Mouse (Mus musculus): ENCODE results near the gene Trim42. TPM values are rescaled to one million over a fixed set of nuclear protein-coding genes. Genes with fewer than 3 reads are reported as not detected.
A peak's percentile ranks its signal among the peaks of the same experiment; 100 is the strongest.

Gene Trim42
- polyA plus RNA-seq, 1 experiment from 2014 or later, result not detected

DNA sequence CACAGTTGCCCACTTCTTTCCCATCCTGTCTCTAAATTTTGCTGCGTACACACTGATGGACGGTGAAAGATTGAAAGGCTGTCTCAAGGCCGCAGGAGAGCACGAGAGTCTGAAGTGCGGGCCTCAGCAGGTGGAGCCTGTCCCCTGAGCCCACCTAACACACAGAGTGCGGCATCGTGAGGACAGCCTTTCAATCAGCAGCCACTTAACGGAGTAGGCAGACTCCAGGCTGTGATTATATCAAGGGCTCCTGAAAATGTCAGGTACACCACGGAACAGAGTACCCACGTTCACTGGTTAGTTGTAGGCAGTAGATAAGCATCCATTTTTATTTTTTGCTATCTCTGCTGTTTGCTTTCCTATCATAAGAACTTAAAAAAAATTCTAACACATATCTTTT lies 47.6 kb downstream of the Trim42 start:
- DNase-seq, result no peak
- TF ChIP-seq CTCF (IDR thresholded peaks at IDR 0.05; ENCODE audit: low read depth), result no peak

DNA sequence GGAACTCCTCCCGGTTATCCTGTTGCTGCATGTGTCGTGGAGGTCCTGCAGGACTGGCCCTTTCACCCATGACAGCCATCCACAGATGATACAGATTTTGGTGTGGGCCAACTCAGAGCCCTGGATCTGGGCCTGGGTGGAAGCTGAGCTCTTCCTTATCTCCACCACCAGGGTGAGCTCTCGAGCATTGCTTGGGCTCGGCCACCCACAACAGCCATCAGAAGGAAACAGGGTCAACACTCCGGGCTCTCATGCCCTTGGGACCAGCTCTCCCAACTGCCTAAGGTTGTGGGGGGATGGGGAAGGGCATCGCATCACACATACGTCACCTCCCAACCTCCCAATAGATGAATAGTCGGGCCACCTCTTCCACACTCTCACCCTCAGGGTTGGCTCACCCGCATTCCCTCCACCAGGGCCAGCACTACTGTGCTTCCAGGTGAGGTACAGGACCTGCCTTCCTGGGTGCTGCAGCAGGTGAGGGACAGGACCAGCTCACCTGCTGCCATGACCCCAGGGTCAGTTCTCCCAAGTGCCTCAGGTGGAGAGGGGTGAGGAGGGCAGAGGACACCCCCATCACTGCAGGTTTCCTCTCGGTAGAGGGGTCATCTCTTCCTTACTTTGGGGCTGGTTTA lies 54.2 kb downstream of the Trim42 start:
- Histone ChIP-seq H3K4me2 (no peak overlapping the region), H3K36me3 (ENCODE audit: insufficient read depth) (no peaks in the 10 kb centered on the region), H3K4me3 (ENCODE audit: low read depth, low read length) (no peak overlapping the region), H3K27me3 (ENCODE audit: insufficient read depth, low read length) (no peaks in the 10 kb centered on the region), H3K9me3 (ENCODE audit: low read depth, low read length) (no peaks in the 10 kb centered on the region), H3K27ac (ENCODE audit: low read depth) (no peak overlapping the region), H3K4me1 (ENCODE audit: insufficient read depth) (no peaks in the 10 kb centered on the region), H3K9ac (no peak overlapping the region)
- ATAC-seq (ENCODE audit: insufficient read depth), result no peak
- peak; percentile 67 for TF ChIP-seq CTCF (IDR thresholded peaks at IDR 0.05; ENCODE audit: low read depth)
- peak; percentile 37 for DNase-seq
- 66% methylated on average over 10 of the region's 10 CpGs for WGBS

More for the DNA sequence above, 47.6 kb downstream of the Trim42 start:
- Histone ChIP-seq H3K4me2 (no peak overlapping the region), H3K9me3 (ENCODE audit: low read depth, low read length) (no peaks in the 10 kb centered on the region), H3K9ac (no peak overlapping the region), H3K4me3 (ENCODE audit: low read depth, low read length) (no peak overlapping the region), H3K36me3 (ENCODE audit: insufficient read depth) (no peaks in the 10 kb centered on the region), H3K27ac (ENCODE audit: low read depth) (no peak overlapping the region), H3K27me3 (ENCODE audit: insufficient read depth, low read length) (no peaks in the 10 kb centered on the region), H3K4me1 (ENCODE audit: insufficient read depth) (no peaks in the 10 kb centered on the region)
- ATAC-seq (ENCODE audit: insufficient read depth), result no peak
- WGBS, result 46% methylated on average over 10 of the region's 10 CpGs

- no peaks in the 10 kb centered on the region for H3K4me1 ChIP-seq (ENCODE audit: insufficient read depth)
- ATAC-seq (ENCODE audit: insufficient read depth), result no peak
- H3K27ac ChIP-seq (ENCODE audit: low read depth), result no peak overlapping the region
- no peak overlapping the region for H3K4me3 ChIP-seq (ENCODE audit: low read depth, low read length)
- TF ChIP-seq CTCF (IDR thresholded peaks at IDR 0.05; ENCODE audit: low read depth), result no peak
- DNase-seq, result no peak
- H3K27me3 ChIP-seq (ENCODE audit: insufficient read depth, low read length), result no peaks in the 10 kb centered on the region
- no peaks in the 10 kb centered on the region for H3K9me3 ChIP-seq (ENCODE audit: low read depth, low read length)
- no peak overlapping the region for H3K9ac ChIP-seq
- 83% methylated on average over 7 of the region's 7 CpGs for WGBS
- no peaks in the 10 kb centered on the region for H3K36me3 ChIP-seq (ENCODE audit: insufficient read depth)
- no peak overlapping the region for H3K4me2 ChIP-seq
These were observed 58.1 kb downstream of the Trim42 start for GRCm38 (mm10) chr9:97311614-97312013.

- Histone ChIP-seq H3K4me3 (ENCODE audit: low read depth, low read length) (no peak overlapping the region), H3K9ac (no peak overlapping the region), H3K4me1 (ENCODE audit: insufficient read depth) (no peaks in the 10 kb centered on the region), H3K4me2 (no peak overlapping the region), H3K9me3 (ENCODE audit: low read depth, low read length) (no peaks in the 10 kb centered on the region), H3K27ac (ENCODE audit: low read depth) (no peak overlapping the region), H3K36me3 (ENCODE audit: insufficient read depth) (no peaks in the 10 kb centered on the region), H3K27me3 (ENCODE audit: insufficient read depth, low read length) (no peaks in the 10 kb centered on the region)
- DNase-seq (no peak), ATAC-seq (ENCODE audit: insufficient read depth) (no peak)
- TF ChIP-seq CTCF (IDR thresholded peaks at IDR 0.05; ENCODE audit: low read depth), result no peak
- WGBS, result 87% methylated on average over 7 of the region's 7 CpGs
These were observed 60.2 kb downstream of the Trim42 start for GRCm38 (mm10) chr9:97309509-97310053.

- ATAC-seq (ENCODE audit: insufficient read depth), result no peak
- no peaks in the 10 kb centered on the region for H3K9me3 ChIP-seq (ENCODE audit: low read depth, low read length)
- TF ChIP-seq CTCF (IDR thresholded peaks at IDR 0.05; ENCODE audit: low read depth), result no peak
- H3K36me3 ChIP-seq (ENCODE audit: insufficient read depth), result no peaks in the 10 kb centered on the region
- no peak overlapping the region for H3K4me3 ChIP-seq (ENCODE audit: low read depth, low read length)
- no peak for DNase-seq
- no peak overlapping the region for H3K4me2 ChIP-seq
- no peak overlapping the region for H3K27ac ChIP-seq (ENCODE audit: low read depth)
- no peaks in the 10 kb centered on the region for H3K4me1 ChIP-seq (ENCODE audit: insufficient read depth)
- 45% methylated on average over 6 of the region's 6 CpGs for WGBS
- H3K27me3 ChIP-seq (ENCODE audit: insufficient read depth, low read length), result no peaks in the 10 kb centered on the region
- H3K9ac ChIP-seq, result no peak overlapping the region
These were observed 61.9 kb downstream of the Trim42 start for GRCm38 (mm10) chr9:97307705-97308485.
